9 mouse cellular contexts compared by ENCODE assay signal in the genomic region with DNA sequence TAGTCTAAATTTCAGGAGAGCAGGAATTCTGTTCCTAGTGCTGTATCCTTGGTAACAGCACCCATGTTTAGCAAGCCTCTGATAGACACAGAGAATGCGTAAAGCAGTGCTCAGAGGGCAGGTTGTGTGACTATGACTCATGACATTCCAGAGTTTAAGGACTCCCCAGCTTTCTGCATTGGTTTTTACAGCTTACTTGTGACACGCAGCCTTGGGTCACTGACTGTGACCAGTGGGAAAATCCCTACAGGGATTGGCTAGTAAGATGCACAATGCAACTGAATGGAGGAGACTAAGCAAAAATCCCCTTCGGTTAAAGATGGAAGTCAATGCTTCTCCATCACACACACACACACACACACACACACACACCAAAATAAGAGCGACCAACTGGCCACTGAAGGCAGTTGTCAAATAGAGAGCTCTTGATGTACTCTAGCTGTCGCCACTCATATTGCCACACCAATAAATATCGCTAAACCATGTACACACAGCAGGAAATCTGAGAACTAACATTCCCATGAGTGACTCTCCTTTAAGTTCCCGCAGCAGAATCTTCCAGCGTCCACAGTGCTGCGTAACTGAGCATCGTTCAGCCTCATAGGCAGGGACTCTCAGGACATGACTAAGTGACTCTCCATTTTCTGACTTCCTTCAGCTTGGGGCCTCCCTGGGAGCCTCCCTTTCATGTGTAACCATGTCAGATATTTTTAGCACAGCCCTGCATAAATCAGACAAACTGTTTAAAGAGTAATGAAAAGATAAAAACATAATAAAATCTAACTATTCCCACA.
A peak's percentile ranks its signal among the peaks of the same experiment; 100 is the strongest.
DNase-seq lines count a peak whose midpoint lies in the region; ATAC-seq and TF ChIP-seq lines count a peak whose summit lies in the region.
"Had no signal": no experiment of that assay in that cellular context is flagged by ENCODE, and none has a peak within 500 bp of the region (broad histone marks: within the 10 kb centered on the region; RNA-seq: fewer than 3 reads in every experiment).

No protein-coding gene starts in this region.

- no peak for TF ChIP-seq CTCF in lung, postnatal 0 days (IDR thresholded peaks at IDR 0.05)

- no peak overlapping the region for H3K9ac ChIP-seq in heart, embryonic 11.5 days (ENCODE audit: low read depth, low read length)
- H3K9ac ChIP-seq in intestine, embryonic 14.5 days (ENCODE audit: low read length): no peak overlapping the region
- no peak overlapping the region for H3K9ac ChIP-seq in lung, postnatal 0 days (replicated peaks; ENCODE audit: low read depth)
- no peak overlapping the region for H3K9ac ChIP-seq in liver, embryonic 11.5 days (ENCODE audit: low read depth, low read length)

- TF ChIP-seq EP300 in lung, postnatal 0 days (IDR thresholded peaks at IDR 0.05): peak; percentile 51

- ATAC-seq in heart, embryonic 11.5 days (replicated peaks; ENCODE audit: insufficient number of reproducible peaks, low FRiP score, low TSS enrichment): no peak
- ATAC-seq in intestine, embryonic 14.5 days (replicated peaks; ENCODE audit: low FRiP score, low TSS enrichment, low read depth): peak; percentile 53; the same call in 1 of the 2 replicates
- ATAC-seq in lung, postnatal 0 days: peak; percentile 92
- ATAC-seq in liver, embryonic 11.5 days (replicated peaks; ENCODE audit: low FRiP score): no peak
- ATAC-seq: midbrain, embryonic 16.5 days had no signal

- DNase-seq in heart, adult 8-10 months (ENCODE audit: low spot score): no peak
- peak; percentile 80 for DNase-seq in Muller cell, postnatal 12 days (ENCODE audit: inconsistent ontology term)
- DNase-seq in intestine, embryonic 14.5 days (ENCODE audit: low spot score): no peak
- DNase-seq in lung, postnatal 0 days (ENCODE audit: low spot score): peak; percentile 79
- DNase-seq in urinary bladder, postnatal 36 days (ENCODE audit: low spot score in 2 of 2): no peak
- no peak for DNase-seq in liver, embryonic 11.5 days (ENCODE audit: low spot score)
- DNase-seq in cerebellum, postnatal 4 days (ENCODE audit: low spot score in 2 of 2): no peak

- H3K36me3 ChIP-seq in heart, embryonic 11.5 days (ENCODE audit: control insufficient read depth, insufficient read depth, low read length): no peaks in the 10 kb centered on the region
- no peaks in the 10 kb centered on the region for H3K36me3 ChIP-seq in intestine, embryonic 14.5 days (ENCODE audit: control insufficient read depth, insufficient read depth, low read length)
- no peaks in the 10 kb centered on the region for H3K36me3 ChIP-seq in lung, postnatal 0 days (ENCODE audit: insufficient read depth, low read length)
- no peaks in the 10 kb centered on the region for H3K36me3 ChIP-seq in liver, embryonic 11.5 days (ENCODE audit: control insufficient read depth, insufficient read depth, low read length)

- H3K27ac ChIP-seq in heart, embryonic 11.5 days (ENCODE audit: low read depth, low read length): peak overlapping the region; percentile 51; the same call in 1 of the 2 replicates
- H3K27ac ChIP-seq in intestine, embryonic 14.5 days (ENCODE audit: low read depth): peak overlapping the region; percentile 51
- H3K27ac ChIP-seq in lung, postnatal 0 days (ENCODE audit: low read length): peak overlapping the region; percentile 64; the same call in 1 of the 2 replicates
- H3K27ac ChIP-seq in liver, embryonic 11.5 days (ENCODE audit: low read depth, low read length): no peak overlapping the region

- no peaks in the 10 kb centered on the region for H3K9me3 ChIP-seq in heart, embryonic 11.5 days (replicated peaks; ENCODE audit: control insufficient read depth, low read length)
- H3K9me3 ChIP-seq in intestine, embryonic 14.5 days (ENCODE audit: control insufficient read depth, low read length): no peaks in the 10 kb centered on the region
- no peaks in the 10 kb centered on the region for H3K9me3 ChIP-seq in lung, postnatal 0 days (ENCODE audit: low read length)
- H3K9me3 ChIP-seq in liver, embryonic 11.5 days (ENCODE audit: control insufficient read depth, low read length): no peaks in the 10 kb centered on the region

- H3K4me2 ChIP-seq in heart, embryonic 11.5 days: 0 out of 2 replicates have a peak overlapping the region, but pooled peaks have one; percentile 22
- H3K4me2 ChIP-seq in intestine, embryonic 14.5 days (ENCODE audit: low read length): peak overlapping the region; percentile 23; the same call in 1 of the 2 replicates
- peak overlapping the region; percentile 29 for H3K4me2 ChIP-seq in lung, postnatal 0 days (replicated peaks; ENCODE audit: low read depth, low read length)
- H3K4me2 ChIP-seq in liver, embryonic 11.5 days: no peak overlapping the region

- 52% methylated on average over 10 of the region's 10 CpGs for WGBS in heart, embryonic 11.5 days (ENCODE audit: insufficient replicate concordance)
- WGBS in intestine, embryonic 14.5 days: 50% methylated on average over 10 of the region's 10 CpGs
- WGBS in lung, postnatal 0 days: 13% methylated on average over 10 of the region's 10 CpGs
- 75% methylated on average over 10 of the region's 10 CpGs for WGBS in liver, embryonic 11.5 days

- no peak overlapping the region for H3K4me3 ChIP-seq in heart, embryonic 11.5 days (ENCODE audit: low read depth, low read length)
- H3K4me3 ChIP-seq in intestine, embryonic 14.5 days (ENCODE audit: low read depth, low read length): no peak overlapping the region
- no peak overlapping the region for H3K4me3 ChIP-seq in lung, postnatal 0 days (ENCODE audit: low read depth, low read length)
- no peak overlapping the region for H3K4me3 ChIP-seq in liver, embryonic 11.5 days (ENCODE audit: low read depth, low read length)

- no peaks in the 10 kb centered on the region; the same call in 1 of the 2 replicates for H3K4me1 ChIP-seq in heart, embryonic 11.5 days (ENCODE audit: control insufficient read depth, insufficient read depth, low read length)
- H3K4me1 ChIP-seq in intestine, embryonic 14.5 days (replicated peaks; ENCODE audit: control insufficient read depth, insufficient read depth, low read length): peaks cover 8% of the 10 kb centered on the region; the same call in 1 of the 2 replicates
- peaks cover 4% of the 10 kb centered on the region; the same call in 1 of the 2 replicates for H3K4me1 ChIP-seq in lung, postnatal 0 days (ENCODE audit: insufficient read depth, low read depth, low read length)
- no peaks in the 10 kb centered on the region for H3K4me1 ChIP-seq in liver, embryonic 11.5 days (replicated peaks; ENCODE audit: control insufficient read depth, insufficient read depth, low read length)

- H3K27me3 ChIP-seq in heart, embryonic 11.5 days (ENCODE audit: control insufficient read depth, insufficient read depth, low read length): no peaks in the 10 kb centered on the region
- H3K27me3 ChIP-seq in intestine, embryonic 14.5 days (replicated peaks; ENCODE audit: control insufficient read depth, insufficient read depth, low read length): no peaks in the 10 kb centered on the region
- no peaks in the 10 kb centered on the region for H3K27me3 ChIP-seq in lung, postnatal 0 days (replicated peaks; ENCODE audit: insufficient read depth, low read length)
- H3K27me3 ChIP-seq in liver, embryonic 11.5 days (replicated peaks; ENCODE audit: control insufficient read depth, insufficient read depth, low read length): no peaks in the 10 kb centered on the region

Comparison
In these comparisons a context has a peak if more than half of its experiments do, and no peak if none do; other contexts are left out.
1. ATAC-seq: peak in intestine, embryonic 14.5 days (single experiment) and lung, postnatal 0 days (single experiment); none in heart, embryonic 11.5 days (single experiment) and liver, embryonic 11.5 days (single experiment).
2. DNase-seq: peak in Muller cell, postnatal 12 days (single experiment) and lung, postnatal 0 days (single experiment); none in heart, adult 8-10 months (single experiment), intestine, embryonic 14.5 days (single experiment), urinary bladder, postnatal 36 days (0 of 2), liver, embryonic 11.5 days (single experiment) and cerebellum, postnatal 4 days (0 of 2).